Mouse (Mus musculus) midbrain, postnatal 0 days (tissue): Measurements from ENCODE around the gene Asap2. TPM values are rescaled to one million over a fixed set of nuclear protein-coding genes. Genes with fewer than 3 reads are reported as not detected.

Source experiments
- ATAC-seq: fragments of 200-750 bp; cut with Nextera tagmentation; 2 replicates; pipeline ENCODE4 v1.8.0; 2017; ENCODE audit warnings: moderate number of reproducible peaks, mild to moderate bottlenecking, moderate TSS enrichment, moderate library complexity; ENCODE audit not compliant: low FRiP score
- DNase-seq: peaks from one replicate; pipeline ENCODE4 v3.0.0-alpha.2; 2015; ENCODE audit warnings: low spot score
- H3K27ac ChIP-seq: fragments of 300-500 bp; sonication (generic); 2 replicates; pipeline ENCODE4 v1.5.1; 2014; ENCODE audit warnings: low read depth, mild to moderate bottlenecking, low read length, mixed read lengths
- H3K27me3 ChIP-seq: fragments of 300-500 bp; sonication (generic); 2 replicates; pipeline ENCODE4 v1.6.1; 2014; ENCODE audit warnings: low read length, control low read depth, mixed read lengths; ENCODE audit not compliant: insufficient read depth
- H3K36me3 ChIP-seq: fragments of 300-500 bp; sonication (generic); 2 replicates; pipeline ENCODE4 v1.6.1; 2014; ENCODE audit warnings: low read length, control low read depth, mixed read lengths; ENCODE audit not compliant: insufficient read depth
- H3K4me1 ChIP-seq: fragments of 300-500 bp; sonication (generic); 2 replicates; pipeline ENCODE4 v1.6.1; 2014; ENCODE audit warnings: mild to moderate bottlenecking, control low read depth, antibody characterized with exemption, low read length, mixed read lengths; ENCODE audit not compliant: insufficient read depth
- H3K4me2 ChIP-seq: fragments of 300-500 bp; sonication (generic); 2 replicates; pipeline ENCODE4 v1.6.1; 2014; ENCODE audit warnings: low read depth, mild to moderate bottlenecking, low read length, mixed read lengths; ENCODE audit not compliant: poor library complexity, severe bottlenecking
- H3K4me3 ChIP-seq: fragments of 300-500 bp; sonication (generic); 2 replicates; pipeline ENCODE4 v1.5.1; 2014; ENCODE audit warnings: low read depth, mild to moderate bottlenecking, low read length, moderate library complexity
- H3K9ac ChIP-seq: fragments of 300-500 bp; sonication (generic); replicated peaks from 2 replicates; pipeline ENCODE4 v1.6.1; 2014; ENCODE audit warnings: mild to moderate bottlenecking, low read length, moderate library complexity, mixed read lengths; ENCODE audit not compliant: poor library complexity, severe bottlenecking
- H3K9me3 ChIP-seq: fragments of 300-500 bp; sonication (generic); 2 replicates; pipeline ENCODE4 v1.6.1; 2016; ENCODE audit warnings: low read length, control low read depth
- CTCF ChIP-seq: IDR thresholded peaks from 2 replicates; pipeline ENCODE4 v1.5.1; 2016; ENCODE audit warnings: antibody characterized with exemption, mild to moderate bottlenecking
- WGBS: fragments of 180-500 bp; shearing (Covaris S2); extraction: QIAGEN DNeasy Blood & Tissue Kit; methylation state at CpG from one replicate; pipeline ENCODE4 v1.1.7; 2014; 5-methylcytosine and 5-hydroxymethylcytosine counted together
- polyA plus RNA-seq: library from polyadenylated mRNA; unstranded; fragments of >200 nt; fragmentation: Nextera tagmentation; extraction: Ambion mirVana; gene quantifications from 2 replicates; pipeline ENCODE4 v1.2.1, GENCODE M21; 2015
- total RNA-seq: library from RNA; depleted of rRNA; stranded (reverse); fragments of >200 nt; gene quantifications from 2 replicates; pipeline ENCODE4 v1.2.3, GENCODE M21; 2014

Gene Asap2
- total and polyA plus RNA-seq, 2 experiments from 2014 or later, result 14.7 to 21.3 TPM

GRCm38 (mm10) chr12:21284761-21285441 is 294.6 kb downstream of the Asap2 start, which contains the start of gene Cpsf3:
Gene Cpsf3, plus strand, starts transcription at chr12:21285391.
- H3K27ac ChIP-seq, result peak within 1 kb of the TSS; percentile 89
- no peaks in the 10 kb centered on the region for H3K9me3 ChIP-seq
- H3K27me3 ChIP-seq, result no peaks in the 10 kb centered on the region
- ATAC-seq (no peak), DNase-seq (no peak)
- H3K36me3 ChIP-seq, result peaks cover 3% of the 10 kb centered on the region; the same call in 1 of the 2 replicates
- H3K4me2 ChIP-seq, result peak within 1 kb of the TSS; percentile 87
- peak within 1 kb of the TSS; percentile 85 for H3K4me3 ChIP-seq
- peak within 1 kb of the TSS; percentile 84 for H3K9ac ChIP-seq
- 53% methylated on average over 11 of the region's 11 CpGs for WGBS
- H3K4me1 ChIP-seq, result peaks cover 14% of the 10 kb centered on the region
- peak; percentile 47 for TF ChIP-seq CTCF

GRCm38 (mm10) chr12:21285508-21286242 is 295.4 kb downstream of the Asap2 start:
- Histone ChIP-seq H3K4me1 (peaks cover 14% of the 10 kb centered on the region), H3K36me3 (peaks cover 9% of the 10 kb centered on the region), H3K9me3 (no peaks in the 10 kb centered on the region), H3K9ac (peak overlapping the region; percentile 74), H3K27ac (peak overlapping the region; percentile 63), H3K27me3 (no peaks in the 10 kb centered on the region), H3K4me3 (peak overlapping the region; percentile 85), H3K4me2 (peak overlapping the region; percentile 87)
- ATAC-seq (peak; percentile 86), DNase-seq (peak; percentile 58)
- WGBS, result under 1% methylated on average over 44 of the region's 47 CpGs
- TF ChIP-seq CTCF, result no peak

GRCm38 (mm10) chr12:21286243-21286622 is 296.0 kb downstream of the Asap2 start, which contains the start of gene Itgb1bp1:
Gene Itgb1bp1, minus strand, starts transcription at chr12:21286284.
- H3K9ac ChIP-seq, result peak within 1 kb of the TSS; percentile 84
- H3K36me3 ChIP-seq, result peaks cover 9% of the 10 kb centered on the region
- H3K4me1 ChIP-seq, result peaks cover 14% of the 10 kb centered on the region
- DNase-seq (peak; percentile 99), ATAC-seq (peak; percentile 96)
- under 1% methylated on average over 28 of the region's 28 CpGs for WGBS
- H3K27me3 ChIP-seq, result no peaks in the 10 kb centered on the region
- H3K4me3 ChIP-seq, result peak within 1 kb of the TSS; percentile 85
- peak within 1 kb of the TSS; percentile 87 for H3K4me2 ChIP-seq
- peak within 1 kb of the TSS; percentile 89 for H3K27ac ChIP-seq
- no peaks in the 10 kb centered on the region for H3K9me3 ChIP-seq
- peak; percentile 12; the same call in 1 of the 2 replicates for TF ChIP-seq CTCF

GRCm38 (mm10) chr12:21286712-21287650 is 296.7 kb downstream of the Asap2 start:
- Histone ChIP-seq H3K9me3 (no peaks in the 10 kb centered on the region), H3K9ac (peak overlapping the region; percentile 84), H3K36me3 (peaks cover 15% of the 10 kb centered on the region), H3K4me2 (peak overlapping the region; percentile 78), H3K4me1 (peaks cover 14% of the 10 kb centered on the region), H3K4me3 (peak overlapping the region; percentile 85), H3K27me3 (no peaks in the 10 kb centered on the region), H3K27ac (peak overlapping the region; percentile 89)
- no peak for TF ChIP-seq CTCF
- ATAC-seq, result peak; percentile 50
- WGBS, result 34% methylated on average over 18 of the region's 18 CpGs
- DNase-seq, result peak; percentile 42

- Histone ChIP-seq H3K4me3 (no peak overlapping the region), H3K9ac (no peak overlapping the region), H3K4me2 (no peak overlapping the region), H3K27me3 (no peaks in the 10 kb centered on the region), H3K4me1 (peaks cover 14% of the 10 kb centered on the region), H3K27ac (no peak overlapping the region), H3K36me3 (peaks cover 29% of the 10 kb centered on the region), H3K9me3 (no peaks in the 10 kb centered on the region)
- TF ChIP-seq CTCF, result no peak
- ATAC-seq, result no peak
- no peak for DNase-seq
- 89% methylated on average over 3 of the region's 3 CpGs for WGBS
Measured at GRCm38 (mm10) chr12:21288716-21289395, 298.6 kb downstream of the Asap2 start.
